Mouse (Mus musculus) hindlimb bud, embryonic 11.5 days (tissue): ENCODE measurements around the gene Slc1a6.
"Not testable (repeated sequence)": the region's sequence is repeated elsewhere in the genome, so short reads cannot be mapped to it uniquely, and the experiment has no call there.

Experiments
- DNase-seq: peaks from one replicate; pipeline ENCODE4 v3.0.0-alpha.2; 2012; ENCODE audit warnings: low read depth, low spot score; ENCODE audit errors: extremely low spot score

Slc1a6 gene

DNA sequence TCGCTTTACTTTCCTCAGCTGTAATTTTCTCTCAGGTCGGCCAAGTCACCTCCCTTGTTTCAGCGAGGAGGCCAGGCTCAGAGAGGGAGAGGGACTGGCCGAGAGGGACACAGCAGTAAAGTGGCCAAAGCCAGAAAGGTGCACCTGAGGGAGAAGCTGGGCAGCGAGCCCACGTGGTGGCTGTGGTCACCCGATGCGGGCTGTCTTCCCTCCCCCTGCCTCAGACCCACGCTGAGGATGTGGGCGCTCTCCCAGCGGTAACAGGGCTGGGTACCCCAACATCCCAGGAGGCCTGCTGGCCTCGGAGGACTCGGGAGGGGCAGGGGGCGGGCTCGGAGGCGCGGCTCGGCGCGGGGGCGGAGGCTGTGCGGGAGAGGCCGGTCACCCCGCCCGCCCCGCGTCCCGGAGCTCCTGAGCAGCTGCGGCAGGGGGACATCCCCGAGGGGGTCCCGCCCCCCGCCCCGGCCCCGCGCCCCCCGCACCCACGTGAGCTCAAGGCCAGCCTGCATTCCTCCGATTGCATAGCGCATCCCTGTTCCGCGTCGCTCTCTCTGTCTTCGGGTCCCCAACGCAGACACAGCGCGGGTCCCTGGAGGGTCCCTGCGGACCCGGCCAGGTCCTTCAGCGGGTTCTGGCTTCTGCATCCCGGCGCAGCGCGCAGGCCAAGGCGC lies at the start of gene Slc1a6:
TSS of gene Slc1a6 (plus strand) at position 516 of the 671 bp plus-strand sequence.
- DNase-seq, result no peak

DNA sequence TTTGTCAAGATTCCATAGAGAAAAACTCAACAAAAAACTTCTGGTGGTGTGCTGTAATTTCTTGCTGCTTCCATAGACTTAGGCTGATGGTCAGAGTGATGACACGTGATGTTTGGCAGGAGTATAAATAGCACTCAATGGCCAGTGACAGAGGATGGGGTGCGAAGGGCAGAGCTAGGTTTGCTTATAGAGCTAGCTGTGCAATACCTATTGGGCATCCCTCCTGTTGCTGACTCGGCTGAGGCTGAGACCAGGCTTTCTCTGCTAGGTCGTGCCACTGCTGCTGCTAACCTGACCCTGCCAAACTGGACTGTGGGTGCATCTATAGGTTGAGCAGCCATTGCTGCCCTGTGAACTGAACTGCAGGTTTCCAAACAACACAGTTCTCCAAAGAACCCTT lies 40.5 kb upstream of the Slc1a6 start:
- no peak for DNase-seq

DNA sequence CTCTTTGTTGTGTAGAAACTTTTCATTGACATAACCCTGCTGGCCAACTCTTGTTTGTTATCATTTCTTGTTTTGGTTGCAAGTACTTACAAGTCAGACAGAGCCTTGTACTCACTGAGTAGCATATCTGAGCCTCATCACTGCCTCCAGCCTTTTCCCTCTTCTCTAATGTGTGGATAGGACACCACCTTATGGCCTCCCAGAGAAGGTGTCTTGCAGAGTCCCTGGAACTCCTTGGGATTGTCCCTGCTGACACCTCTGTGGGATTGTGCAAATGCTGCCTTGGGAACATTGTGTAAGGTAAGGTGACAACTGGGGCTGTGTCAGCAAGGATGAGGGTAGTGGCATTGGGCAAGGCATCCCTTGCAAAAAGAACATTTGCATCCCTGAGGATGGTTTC lies 36.6 kb upstream of the Slc1a6 start:
- DNase-seq, result no peak

DNA sequence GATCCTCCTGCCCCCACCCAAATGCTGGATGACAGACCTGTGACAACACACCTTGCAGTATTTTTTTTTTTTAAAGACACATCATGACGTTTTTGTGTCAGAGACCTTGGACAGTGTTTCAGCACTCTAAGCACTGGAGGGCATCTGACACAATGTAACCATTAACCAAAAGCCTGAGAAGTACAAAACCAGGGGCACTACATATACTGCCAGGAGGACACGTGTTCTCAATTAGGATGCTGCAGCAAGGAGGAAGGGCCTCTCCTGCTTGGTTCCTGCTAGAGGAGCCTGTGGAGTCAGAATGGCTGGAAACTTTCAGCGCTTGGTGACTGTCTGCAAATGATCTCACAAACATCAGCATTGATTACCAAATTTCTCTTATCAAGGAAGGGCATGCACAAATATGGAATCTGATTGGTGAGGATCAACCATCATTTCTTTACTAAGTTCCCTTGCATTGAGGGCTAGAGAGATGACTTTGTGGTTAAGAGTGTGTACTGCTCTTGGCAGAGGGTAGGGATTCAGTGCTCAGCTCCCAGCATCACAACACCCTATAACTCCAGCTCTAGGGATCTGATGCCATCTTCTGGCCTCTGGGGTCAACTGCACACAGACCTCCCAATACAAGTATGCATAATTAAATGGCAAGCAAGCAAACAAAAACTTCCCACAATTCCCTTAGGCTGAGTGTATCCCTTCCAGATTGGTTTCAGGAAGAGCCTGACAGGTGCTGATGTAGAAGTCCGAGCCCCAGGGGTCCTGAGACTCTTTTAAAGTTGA lies 34.7 kb upstream of the Slc1a6 start:
- DNase-seq, result no peak

DNA sequence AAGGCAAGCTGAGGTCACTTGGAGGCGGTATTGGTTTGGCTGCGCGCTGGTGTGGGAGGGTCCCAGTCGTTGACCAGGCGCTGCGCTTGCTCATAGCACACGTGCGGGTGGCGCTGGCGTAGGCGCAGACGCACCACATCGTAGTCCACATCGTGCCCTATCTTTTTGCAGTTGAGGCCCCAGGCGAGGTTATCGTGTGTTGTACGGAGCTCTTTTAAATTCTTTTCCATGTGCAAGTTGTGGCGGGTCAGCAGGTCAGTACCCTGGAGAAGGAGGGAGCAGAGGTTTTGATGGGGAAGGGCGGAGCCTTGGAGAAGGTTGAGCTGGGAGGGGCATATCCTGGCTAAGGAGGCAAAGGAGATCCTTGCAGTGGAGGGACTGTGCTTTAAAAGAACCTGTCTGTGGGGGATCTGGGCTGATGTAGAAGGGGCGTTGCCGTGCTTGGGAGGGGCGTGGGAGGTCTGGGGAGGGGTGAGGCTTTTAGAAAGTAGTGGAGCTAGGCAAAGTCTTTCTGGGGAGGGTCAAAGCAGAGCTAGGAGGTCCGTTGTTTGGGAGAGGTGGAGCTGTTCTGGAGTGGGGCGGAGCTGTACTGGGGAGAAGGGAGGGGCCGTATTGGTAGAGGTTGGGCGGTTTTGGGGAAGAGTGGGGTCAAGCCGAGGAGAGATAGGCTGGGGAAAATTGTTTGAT lies 33.1 kb upstream of the Slc1a6 start:
- no peak for DNase-seq

DNA sequence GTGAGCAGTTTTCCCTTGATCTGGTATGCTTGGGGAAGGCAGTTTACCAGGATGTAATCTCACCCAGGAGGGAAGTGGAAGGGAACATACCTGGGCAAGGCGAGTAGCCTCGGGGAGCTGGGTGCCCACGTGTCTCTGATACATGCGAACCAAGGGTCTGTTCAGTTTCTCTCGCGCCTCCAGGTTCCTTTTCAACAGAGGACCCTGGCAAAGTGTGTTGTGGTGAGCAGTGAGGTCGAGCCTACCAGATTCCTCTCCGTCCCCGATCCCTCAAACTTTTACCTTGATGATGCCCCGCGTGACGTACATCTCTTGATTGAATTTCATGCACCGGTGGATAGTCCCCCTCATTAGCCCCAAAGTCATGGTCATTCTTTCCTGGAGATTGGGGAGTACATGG lies 32.1 kb upstream of the Slc1a6 start:
- DNase-seq, result no peak

DNA sequence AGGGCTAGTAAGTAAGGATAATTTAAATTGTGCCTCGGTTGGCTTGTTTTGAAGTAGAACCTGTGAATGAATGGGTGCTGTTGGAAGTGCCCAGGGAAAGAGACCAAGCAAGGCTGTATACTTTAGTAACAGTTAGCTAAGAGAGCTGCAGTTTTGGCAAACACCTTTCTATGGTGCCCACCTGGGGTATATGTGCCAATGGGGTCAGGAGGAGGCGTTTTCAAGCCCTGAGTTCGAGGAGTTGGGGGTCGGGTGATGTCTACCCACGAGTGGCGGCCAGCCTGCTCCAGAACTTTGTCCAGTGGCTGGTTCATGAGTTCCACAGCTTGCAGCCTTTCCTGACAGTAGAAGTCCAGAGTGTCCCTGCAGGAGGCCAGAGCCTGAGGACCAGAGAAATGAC lies 31.4 kb upstream of the Slc1a6 start:
- no peak for DNase-seq

DNA sequence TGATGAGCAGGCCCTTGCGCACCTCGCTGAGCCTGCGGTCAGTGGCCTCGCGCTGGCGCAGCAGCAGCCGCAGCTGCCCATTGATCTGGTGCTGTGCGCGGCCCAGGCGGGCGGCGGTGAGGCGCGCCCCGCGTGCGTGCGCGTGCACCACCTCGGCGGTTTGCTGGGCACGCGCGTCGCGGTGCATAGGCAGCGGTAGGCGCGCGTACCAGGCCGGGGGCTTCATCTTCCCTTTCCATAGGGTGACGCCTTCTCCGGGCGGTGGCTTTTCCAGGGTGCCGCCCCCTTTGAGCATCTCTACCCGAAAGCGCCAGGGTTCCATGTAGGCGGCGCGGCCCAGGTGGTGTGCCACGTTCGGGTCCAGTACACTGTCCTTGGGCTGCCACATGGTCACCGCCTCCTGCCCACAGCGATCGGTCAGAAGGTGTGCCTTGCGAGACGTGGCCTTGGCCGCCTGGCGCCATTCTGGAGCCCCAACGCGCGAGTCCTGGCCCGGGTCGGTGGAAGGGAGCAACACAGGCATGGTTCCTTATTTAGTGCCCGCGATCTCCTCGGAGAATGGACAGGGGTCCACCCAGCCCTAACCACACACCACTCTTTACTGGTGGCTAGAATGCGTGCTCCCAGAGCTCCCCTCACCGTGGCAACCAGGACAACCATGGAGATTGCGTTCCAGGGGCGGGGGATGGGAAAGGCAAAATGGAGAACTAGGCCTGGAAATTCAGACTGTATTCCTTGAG lies 27.7 kb upstream of the Slc1a6 start, which contains the start of gene Ccdc105:
TSS of gene Ccdc105 (minus strand) at position 614 of the 740 bp plus-strand sequence.
- peak; percentile 44 for DNase-seq

DNA sequence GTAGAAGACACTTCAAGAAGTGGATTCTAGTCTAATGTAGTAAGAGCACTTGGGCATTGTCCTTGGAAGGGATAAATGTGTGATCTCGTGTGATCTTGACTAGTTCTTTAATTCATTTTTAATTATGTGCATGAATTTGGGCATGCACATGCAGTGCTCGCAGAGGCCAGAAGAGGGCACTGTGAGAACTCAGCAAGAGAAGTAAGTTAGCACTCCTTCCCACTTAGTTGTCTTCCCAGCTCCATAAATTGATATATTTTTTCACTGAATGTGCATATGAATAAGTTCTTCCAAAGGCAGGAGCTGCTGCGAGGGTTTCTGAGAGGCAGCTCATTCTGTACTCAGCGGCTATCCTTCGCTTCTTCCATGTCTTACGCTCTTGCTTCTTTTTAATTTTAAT lies 24.3 kb upstream of the Slc1a6 start:
- DNase-seq, result no peak

DNA sequence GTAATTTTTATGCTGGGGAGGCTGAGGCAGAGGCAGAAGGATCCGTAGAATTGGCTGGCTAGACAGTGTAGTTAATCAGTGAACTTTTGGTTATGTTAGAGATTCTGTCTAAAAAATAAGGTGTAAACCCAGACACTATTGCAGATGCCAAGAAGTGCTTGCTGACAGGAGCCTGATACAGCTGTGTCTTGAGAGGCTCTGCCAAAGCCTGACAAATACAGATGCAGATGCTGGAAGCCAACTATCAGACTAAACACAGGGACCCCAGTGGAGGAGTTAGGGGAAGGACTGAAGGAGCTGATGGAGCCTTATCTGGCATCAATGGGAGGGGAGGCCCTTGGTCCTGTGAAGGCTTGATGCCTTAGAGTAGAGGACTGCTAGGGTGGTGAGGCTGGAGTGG lies 14.7 kb upstream of the Slc1a6 start:
- DNase-seq, result no peak

DNA sequence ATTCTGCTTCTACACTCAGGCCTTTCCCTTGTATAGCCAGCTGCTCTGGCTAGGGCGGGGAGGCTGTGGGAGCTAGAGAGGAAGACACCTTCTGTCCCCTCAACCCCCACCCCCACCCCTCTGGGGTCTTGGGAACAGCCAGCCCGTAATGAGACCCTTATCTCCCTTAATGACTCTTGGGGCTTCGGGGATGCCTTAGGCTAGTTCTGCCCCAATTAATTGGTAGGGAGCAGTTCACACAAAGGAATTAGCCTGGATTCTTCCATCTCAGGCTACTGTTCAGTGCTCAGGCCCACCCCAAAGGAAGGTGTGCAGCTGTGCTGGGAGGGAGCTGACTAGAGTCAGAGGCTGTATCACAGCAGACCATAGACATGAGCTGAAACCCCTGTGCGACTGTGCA lies 4.5 kb upstream of the Slc1a6 start:
- no peak for DNase-seq

DNA sequence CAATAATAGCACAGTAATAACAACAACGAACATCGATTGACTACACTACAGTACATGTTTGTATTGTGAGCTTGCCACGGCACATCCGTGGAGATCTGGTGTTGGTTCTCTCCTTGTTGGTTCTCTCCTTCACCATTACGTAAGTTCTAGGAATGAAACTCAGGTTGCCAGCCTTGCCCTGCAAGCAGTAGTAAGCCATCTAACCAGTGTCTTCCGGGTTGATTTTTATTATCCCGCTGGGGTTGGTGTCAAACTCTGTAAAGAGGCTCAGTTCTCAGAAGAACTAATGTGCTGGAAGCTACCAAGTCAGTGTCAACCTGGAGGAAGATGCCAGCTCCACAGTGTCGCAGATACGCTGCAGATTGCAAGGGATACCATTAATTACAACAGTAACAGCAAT lies 769 bp upstream of the Slc1a6 start:
- no peak for DNase-seq

DNA sequence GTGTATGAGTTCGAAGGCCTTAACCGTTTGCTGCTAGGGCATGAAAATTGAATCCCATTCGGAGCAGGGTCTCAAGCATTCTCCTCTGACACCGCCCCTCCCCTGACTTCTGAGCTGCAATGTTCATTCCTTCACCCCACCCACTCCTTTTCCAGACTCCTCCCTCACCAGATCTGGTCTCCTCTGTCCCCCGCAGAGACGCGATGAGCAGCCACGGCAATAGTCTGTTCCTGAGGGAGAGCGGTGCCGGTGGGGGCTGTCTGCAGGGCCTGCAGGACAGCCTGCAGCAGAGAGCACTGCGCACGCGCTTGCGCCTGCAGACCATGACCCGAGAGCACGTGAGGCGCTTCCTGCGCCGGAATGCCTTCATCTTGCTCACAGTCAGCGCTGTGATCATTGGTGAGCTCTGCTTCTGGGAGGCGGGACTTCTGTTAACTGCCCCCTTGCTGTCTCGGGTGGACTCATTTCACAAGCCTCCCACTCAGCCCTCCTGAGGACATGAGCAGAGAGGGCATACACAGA lies 7.3 kb downstream of the Slc1a6 start:
- peak; percentile 53 for DNase-seq

DNA sequence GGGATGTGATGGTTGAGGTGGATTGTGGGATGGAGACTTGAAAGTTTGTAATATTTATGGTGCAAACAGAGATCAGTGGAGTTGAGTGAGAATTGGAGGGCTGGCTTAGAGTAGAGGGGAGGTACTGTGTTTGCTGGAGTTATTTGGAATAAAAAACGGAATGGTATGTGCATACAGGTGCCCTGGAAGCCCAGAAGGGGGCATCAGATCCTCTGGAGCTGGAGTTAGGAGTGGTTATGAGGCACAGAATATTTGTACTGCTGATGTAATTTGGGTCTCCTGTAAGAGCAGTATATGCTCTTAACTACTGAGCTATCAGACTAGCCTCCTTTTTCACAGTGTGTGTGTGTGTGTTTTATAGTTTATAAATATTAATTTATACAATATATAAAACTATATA lies 10.3 kb downstream of the Slc1a6 start:
- DNase-seq, result no peak

DNA sequence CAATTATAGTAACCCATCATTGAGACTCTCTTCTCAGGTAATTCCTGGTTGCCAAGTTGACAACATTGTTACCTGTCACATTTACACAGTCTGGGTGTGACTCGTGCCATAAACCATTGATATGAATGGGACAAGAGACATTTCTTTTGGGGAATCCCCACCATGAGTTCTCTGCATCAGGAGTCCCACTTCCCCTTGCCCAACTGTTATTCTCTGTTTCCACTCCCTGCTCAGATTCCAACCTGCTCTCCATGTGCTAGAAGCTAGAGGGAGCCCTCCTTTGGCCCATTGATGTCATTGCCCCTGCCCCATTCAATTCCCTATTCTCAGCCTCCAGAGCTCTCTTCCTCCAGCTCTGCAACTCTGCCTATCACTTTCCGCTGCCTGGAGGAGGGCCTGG lies 21.2 kb downstream of the Slc1a6 start:
- DNase-seq, result no peak

DNA sequence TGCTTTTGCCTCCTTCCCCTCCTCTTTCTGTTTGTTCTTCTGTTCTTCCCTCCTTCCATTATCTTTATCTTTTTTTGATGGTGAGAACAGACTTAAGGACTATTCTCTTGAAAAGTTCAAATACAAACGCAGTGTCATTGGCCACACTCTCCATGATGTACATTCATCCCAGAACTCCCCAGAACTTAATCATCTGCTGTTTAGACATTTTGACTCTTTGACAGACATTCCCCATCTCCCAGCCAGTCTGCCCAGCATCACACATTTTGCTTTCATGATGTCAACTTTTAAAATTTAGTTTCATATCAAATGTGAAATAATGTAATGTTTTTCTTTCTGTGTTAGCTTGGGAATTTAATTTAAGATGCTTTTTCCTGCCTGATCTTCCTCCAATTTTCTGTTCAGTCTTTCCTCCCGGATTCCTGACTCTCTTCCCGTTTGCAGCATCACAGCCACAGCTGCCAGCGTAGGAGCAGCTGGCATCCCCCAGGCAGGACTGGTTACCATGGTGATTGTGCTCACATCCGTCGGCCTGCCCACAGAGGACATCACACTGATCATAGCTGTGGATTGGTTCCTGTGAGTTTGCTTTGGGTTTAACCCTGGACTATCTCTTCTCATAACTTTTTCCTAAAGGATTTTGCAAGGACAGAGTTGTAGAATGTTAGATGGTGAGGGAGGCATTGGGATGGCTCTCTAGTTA lies 32.2 kb downstream of the Slc1a6 start:
- DNase-seq, result no peak

DNA sequence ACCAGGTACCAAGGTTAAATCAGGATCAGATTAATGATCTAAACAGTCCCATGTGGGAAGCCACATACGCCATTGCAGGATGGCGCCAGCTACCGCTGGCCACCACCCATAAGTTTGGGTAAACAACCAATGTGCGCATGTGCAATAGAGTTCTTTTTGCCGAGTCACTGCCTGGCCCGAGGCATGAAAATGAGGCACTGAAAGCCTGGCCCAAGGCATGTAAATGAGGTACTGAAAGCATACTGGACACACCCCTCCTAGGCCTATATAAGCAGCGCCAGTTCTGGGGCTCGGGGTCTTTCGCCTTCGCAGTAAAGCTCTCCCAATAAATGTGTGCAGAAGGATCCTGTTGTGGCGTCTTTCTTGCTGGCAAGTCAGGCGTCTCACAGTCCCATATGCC lies 60.2 kb downstream of the Slc1a6 start:
- DNase-seq, result not testable (repeated sequence)

DNA sequence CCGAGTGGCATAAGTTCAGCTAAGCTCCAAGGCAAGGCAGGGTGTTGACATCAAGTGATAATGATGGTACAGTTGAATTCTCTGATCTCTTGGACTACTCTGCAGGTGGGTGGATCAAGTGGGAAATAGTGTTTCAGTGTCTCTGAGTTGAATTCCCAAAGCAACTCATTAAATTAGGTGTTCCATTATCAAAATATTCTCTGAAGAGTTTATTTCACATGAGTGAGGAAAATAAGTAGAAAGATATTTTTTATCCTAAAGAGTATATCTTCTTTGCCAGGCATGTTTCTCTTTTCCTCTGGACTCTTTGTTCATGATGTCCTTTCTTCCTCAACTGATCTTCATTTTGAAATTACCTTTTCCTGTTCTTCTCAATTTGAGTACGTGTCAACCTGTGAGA lies 71.8 kb downstream of the Slc1a6 start, which contains the start of gene Olfr1356:
TSS of gene Olfr1356 (minus strand) at position 101 of the 400 bp plus-strand sequence.
- DNase-seq, result no peak
